Mouse (Mus musculus) kidney, embryonic 16.5 days (tissue): ENCODE measurements around the gene Gm21987. TPM values are rescaled to one million over a fixed set of nuclear protein-coding genes. Genes with fewer than 3 reads are reported as not detected.

ENCODE experiments used
- ATAC-seq: fragments of 200-750 bp; cut with Nextera tagmentation; 2 replicates; pipeline ENCODE4 v1.8.0; 2017; ENCODE audit warnings: moderate TSS enrichment; ENCODE audit not compliant: low FRiP score, low TSS enrichment
- H3K27ac ChIP-seq: fragments of 300-500 bp; sonication (generic); 2 replicates; pipeline ENCODE4 v1.5.1; 2014; ENCODE audit warnings: low read length
- H3K27me3 ChIP-seq: fragments of 300-500 bp; sonication (generic); 2 replicates; pipeline ENCODE4 v1.6.1; 2014; ENCODE audit warnings: low read length, control low read depth, mixed read lengths; ENCODE audit not compliant: insufficient read depth
- H3K36me3 ChIP-seq: fragments of 300-500 bp; sonication (generic); 2 replicates; pipeline ENCODE4 v1.6.1; 2014; ENCODE audit warnings: low read length, control low read depth, mixed read lengths; ENCODE audit not compliant: insufficient read depth
- H3K4me1 ChIP-seq: fragments of 300-500 bp; sonication (generic); 2 replicates; pipeline ENCODE4 v1.6.1; 2014; ENCODE audit warnings: low read length, control low read depth, mixed read lengths; ENCODE audit not compliant: insufficient read depth
- H3K4me2 ChIP-seq: fragments of 300-500 bp; sonication (generic); replicated peaks from 2 replicates; pipeline ENCODE4 v1.6.1; 2014; ENCODE audit warnings: low read depth, low read length
- H3K4me3 ChIP-seq: fragments of 300-500 bp; sonication (generic); 2 replicates; pipeline ENCODE4 v1.5.1; 2014; ENCODE audit warnings: mild to moderate bottlenecking, low read length
- H3K9ac ChIP-seq: fragments of 300-500 bp; sonication (generic); replicated peaks from 2 replicates; pipeline ENCODE4 v1.6.1; 2014; ENCODE audit warnings: low read length
- H3K9me3 ChIP-seq: fragments of 300-500 bp; sonication (generic); 2 replicates; pipeline ENCODE4 v1.6.1; 2016; ENCODE audit warnings: low read length, control low read depth
- WGBS: fragments of 180-500 bp; shearing (Covaris S2); extraction: QIAGEN DNeasy Blood & Tissue Kit; methylation state at CpG from one replicate; pipeline ENCODE4 v1.1.7; 2014; 5-methylcytosine and 5-hydroxymethylcytosine counted together
- polyA plus RNA-seq: library from polyadenylated mRNA; unstranded; fragments of >200 nt; fragmentation: Nextera tagmentation; extraction: Ambion mirVana; gene quantifications from 2 replicates; pipeline ENCODE4 v1.2.1, GENCODE M21; 2015

The Gm21987 gene
- polyA plus RNA-seq, 1 experiment from 2014 or later = not detected

- no peak overlapping the region for H3K27ac ChIP-seq
- H3K4me2 ChIP-seq = no peak overlapping the region
- H3K36me3 ChIP-seq = no peaks in the 10 kb centered on the region
- H3K4me3 ChIP-seq = no peak overlapping the region
- H3K4me1 ChIP-seq = no peaks in the 10 kb centered on the region
- H3K27me3 ChIP-seq = no peaks in the 10 kb centered on the region
- H3K9me3 ChIP-seq = no peaks in the 10 kb centered on the region
- ATAC-seq = no peak
- WGBS = 94% methylated on average over 4 of the region's 4 CpGs
- no peak overlapping the region for H3K9ac ChIP-seq
These were observed 38.9 kb downstream of the Gm21987 start for GRCm38 (mm10) chr16:38385700-38386099.

- Histone ChIP-seq H3K27me3 (no peaks in the 10 kb centered on the region), H3K9ac (no peak overlapping the region), H3K4me2 (no peak overlapping the region), H3K9me3 (no peaks in the 10 kb centered on the region), H3K4me3 (no peak overlapping the region), H3K27ac (no peak overlapping the region), H3K4me1 (peaks cover 4% of the 10 kb centered on the region; the same call in 1 of the 2 replicates), H3K36me3 (no peaks in the 10 kb centered on the region)
- no peak for ATAC-seq
- WGBS = 90% methylated on average over 6 of the region's 6 CpGs
These were observed 40.5 kb downstream of the Gm21987 start for GRCm38 (mm10) chr16:38387389-38387788.

DNA sequence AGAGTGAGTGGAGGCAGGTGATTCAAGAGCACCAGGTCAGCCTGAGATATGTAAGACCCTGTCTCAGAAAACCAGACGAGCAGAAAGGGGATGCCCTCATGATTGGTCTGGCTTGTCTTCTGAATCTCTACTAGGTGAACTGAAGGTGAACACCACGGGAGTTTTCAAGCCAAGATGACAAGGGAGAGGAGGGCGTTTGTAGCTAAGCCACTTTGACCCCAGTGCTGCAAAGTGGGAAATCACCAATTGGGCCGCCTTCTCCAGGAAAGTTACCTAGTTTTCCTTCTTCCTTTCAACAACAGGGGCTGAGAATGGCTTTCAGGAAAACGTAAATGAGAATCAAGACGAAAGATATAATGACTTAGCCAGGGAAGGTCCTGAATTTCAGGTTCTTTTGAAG, 41.9 kb downstream of the Gm21987 start:
- Histone ChIP-seq H3K4me3 (no peak overlapping the region), H3K36me3 (no peaks in the 10 kb centered on the region), H3K27me3 (no peaks in the 10 kb centered on the region), H3K9ac (no peak overlapping the region), H3K9me3 (no peaks in the 10 kb centered on the region), H3K4me1 (peaks cover 4% of the 10 kb centered on the region; the same call in 1 of the 2 replicates), H3K4me2 (no peak overlapping the region), H3K27ac (no peak overlapping the region)
- 70% methylated on average over 6 of the region's 6 CpGs for WGBS
- no peak for ATAC-seq

DNA sequence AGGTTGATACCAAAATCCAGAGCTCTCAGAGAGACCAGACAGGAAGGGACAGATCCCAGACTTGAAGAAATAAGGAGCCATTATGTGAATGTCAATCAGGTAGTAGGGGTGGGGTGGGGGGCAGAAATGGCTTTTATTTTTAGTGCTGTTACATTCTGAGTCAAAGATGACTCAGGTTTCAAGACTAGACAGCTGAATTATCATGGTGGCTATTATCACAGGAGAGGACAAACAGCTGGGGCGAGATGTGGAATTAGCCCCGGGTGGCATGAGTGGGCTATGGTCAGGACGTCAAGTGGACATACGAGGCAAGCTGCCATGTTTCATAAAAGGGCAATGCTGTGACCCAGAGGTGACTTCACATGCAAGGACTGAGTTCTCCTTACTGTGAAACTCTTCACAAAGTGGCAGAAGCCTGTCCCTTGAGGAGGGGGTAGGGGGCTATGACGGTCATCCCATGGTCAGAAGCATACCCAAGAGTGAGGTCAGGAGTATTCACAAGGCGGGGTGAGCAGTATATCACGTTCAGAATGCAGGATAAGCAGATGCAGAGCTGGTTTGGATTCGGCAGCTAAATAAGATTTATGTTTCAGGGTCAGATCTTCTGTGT, 42.5 kb downstream of the Gm21987 start:
- WGBS = 53% methylated on average over 8 of the region's 8 CpGs
- Histone ChIP-seq H3K4me2 (no peak overlapping the region), H3K4me3 (no peak overlapping the region), H3K9ac (no peak overlapping the region), H3K9me3 (no peaks in the 10 kb centered on the region), H3K27ac (no peak overlapping the region), H3K27me3 (no peaks in the 10 kb centered on the region), H3K36me3 (no peaks in the 10 kb centered on the region), H3K4me1 (peaks cover 4% of the 10 kb centered on the region; the same call in 1 of the 2 replicates)
- ATAC-seq = no peak

GRCm38 (mm10) chr16:38390322-38390721, 43.5 kb downstream of the Gm21987 start:
- Histone ChIP-seq H3K9ac (no peak overlapping the region), H3K4me2 (no peak overlapping the region), H3K27me3 (no peaks in the 10 kb centered on the region), H3K36me3 (no peaks in the 10 kb centered on the region), H3K4me1 (peaks cover 4% of the 10 kb centered on the region; the same call in 1 of the 2 replicates), H3K4me3 (no peak overlapping the region), H3K9me3 (no peaks in the 10 kb centered on the region), H3K27ac (no peak overlapping the region)
- WGBS = 91% methylated on average over 7 of the region's 7 CpGs
- no peak for ATAC-seq

DNA sequence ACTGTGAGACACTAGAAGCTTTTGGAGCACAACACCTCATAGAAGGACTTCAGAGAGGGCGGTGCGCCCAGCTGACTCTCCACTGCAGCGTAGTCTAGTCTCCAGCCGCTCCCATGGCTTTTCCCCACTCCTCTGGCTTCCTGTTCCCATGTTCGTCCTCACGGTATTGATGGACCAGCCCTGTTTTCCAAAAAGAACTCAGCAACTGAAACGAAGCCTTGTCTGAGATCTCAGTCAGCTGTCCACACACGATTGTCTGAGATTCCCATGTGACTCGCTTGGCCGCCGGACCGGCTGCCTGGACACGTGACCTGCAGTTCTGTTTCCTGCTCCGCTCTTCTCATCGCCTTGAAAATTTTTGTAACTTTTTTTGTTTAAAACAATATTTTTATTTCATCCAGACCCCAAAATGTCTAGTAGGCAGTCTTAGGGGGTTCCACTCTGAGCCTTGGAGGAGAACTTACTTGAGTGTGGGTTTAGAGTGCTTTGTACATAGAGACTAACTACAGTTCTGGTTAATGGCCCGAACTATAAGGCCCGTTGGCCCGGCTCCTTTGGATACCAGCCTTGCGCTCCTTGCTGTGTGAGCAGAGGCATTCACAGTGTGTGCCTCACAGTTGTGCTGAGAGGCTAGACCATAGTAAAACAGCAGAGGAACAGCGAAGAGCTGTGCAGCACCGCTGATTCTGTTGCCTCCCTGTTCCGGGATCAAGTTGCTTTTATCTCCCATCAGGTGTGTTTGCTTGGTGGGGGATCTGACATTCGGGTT, 45.5 kb downstream of the Gm21987 start:
- H3K36me3 ChIP-seq = no peaks in the 10 kb centered on the region
- no peak overlapping the region for H3K4me3 ChIP-seq
- ATAC-seq = no peak
- 68% methylated on average over 23 of the region's 23 CpGs for WGBS
- H3K9ac ChIP-seq = 0 out of 2 replicates have a peak overlapping the region, but pooled peaks have one; percentile 22
- no peak overlapping the region for H3K27ac ChIP-seq
- 0 out of 2 replicates have a peak overlapping the region, but pooled peaks have one; percentile 10 for H3K4me2 ChIP-seq
- H3K9me3 ChIP-seq = no peaks in the 10 kb centered on the region
- H3K4me1 ChIP-seq = peaks cover 11% of the 10 kb centered on the region
- no peaks in the 10 kb centered on the region for H3K27me3 ChIP-seq

- Histone ChIP-seq H3K4me2 (no peak overlapping the region), H3K4me1 (peaks cover 15% of the 10 kb centered on the region), H3K9me3 (no peaks in the 10 kb centered on the region), H3K27me3 (no peaks in the 10 kb centered on the region), H3K27ac (no peak overlapping the region), H3K36me3 (no peaks in the 10 kb centered on the region), H3K9ac (no peak overlapping the region), H3K4me3 (no peak overlapping the region)
- WGBS = 87% methylated on average over 8 of the region's 8 CpGs
- no peak for ATAC-seq
These were observed 47.4 kb downstream of the Gm21987 start for GRCm38 (mm10) chr16:38394191-38394618.

GRCm38 (mm10) chr16:38395060-38395730, 48.4 kb downstream of the Gm21987 start:
- H3K27me3 ChIP-seq = no peaks in the 10 kb centered on the region
- no peak overlapping the region for H3K4me3 ChIP-seq
- H3K27ac ChIP-seq = no peak overlapping the region
- no peaks in the 10 kb centered on the region for H3K36me3 ChIP-seq
- no peak overlapping the region for H3K9ac ChIP-seq
- no peaks in the 10 kb centered on the region for H3K9me3 ChIP-seq
- WGBS = 66% methylated on average over 6 of the region's 6 CpGs
- peaks cover 25% of the 10 kb centered on the region for H3K4me1 ChIP-seq
- no peak for ATAC-seq
- H3K4me2 ChIP-seq = no peak overlapping the region

- Histone ChIP-seq H3K4me1 (peaks cover 27% of the 10 kb centered on the region), H3K27me3 (no peaks in the 10 kb centered on the region), H3K4me2 (peak overlapping the region; percentile 23; the same call in 1 of the 2 replicates), H3K27ac (no peak overlapping the region), H3K9me3 (no peaks in the 10 kb centered on the region), H3K9ac (0 out of 2 replicates have a peak overlapping the region, but pooled peaks have one; percentile 26), H3K36me3 (no peaks in the 10 kb centered on the region), H3K4me3 (no peak overlapping the region)
- no peak for ATAC-seq
- 27% methylated on average over 13 of the region's 13 CpGs for WGBS
These were observed 49.3 kb downstream of the Gm21987 start for GRCm38 (mm10) chr16:38396155-38396554.
